Mouse (Mus musculus) neural tube, embryonic 11.5 days (tissue): Measurements from ENCODE around the gene Eif5a. TPM values are rescaled to one million over a fixed set of nuclear protein-coding genes. Genes with fewer than 3 reads are reported as not detected.

Experiments
- ATAC-seq: fragments of 200-750 bp; cut with Nextera tagmentation; 2 replicates; pipeline ENCODE4 v1.8.0; 2017; ENCODE audit warnings: moderate number of reproducible peaks, mild to moderate bottlenecking, moderate TSS enrichment, moderate library complexity; ENCODE audit not compliant: insufficient read depth, low FRiP score, low TSS enrichment
- DNase-seq: peaks from one replicate; pipeline ENCODE4 v3.0.0-alpha.2; 2015; ENCODE audit warnings: low spot score
- H3K27ac ChIP-seq: fragments of 300-500 bp; sonication (generic); 2 replicates; pipeline ENCODE4 v1.5.1; 2014; ENCODE audit warnings: low read depth, mild to moderate bottlenecking, low read length
- H3K27me3 ChIP-seq: fragments of 300-500 bp; sonication (generic); 2 replicates; pipeline ENCODE4 v1.6.1; 2014; ENCODE audit warnings: mild to moderate bottlenecking, low read length, mixed read lengths; ENCODE audit not compliant: control insufficient read depth, insufficient read depth
- H3K36me3 ChIP-seq: fragments of 300-500 bp; sonication (generic); 2 replicates; pipeline ENCODE4 v1.6.1; 2014; ENCODE audit warnings: mild to moderate bottlenecking, low read length, moderate library complexity, mixed read lengths; ENCODE audit not compliant: control insufficient read depth, insufficient read depth
- H3K4me1 ChIP-seq: fragments of 300-500 bp; sonication (generic); 2 replicates; pipeline ENCODE4 v1.6.1; 2014; ENCODE audit warnings: low read length, mixed read lengths; ENCODE audit not compliant: control insufficient read depth, insufficient read depth
- H3K4me2 ChIP-seq: fragments of 300-500 bp; sonication (generic); 2 replicates; pipeline ENCODE4 v1.6.1; 2014; ENCODE audit warnings: low read depth, mild to moderate bottlenecking, moderate library complexity
- H3K4me3 ChIP-seq: fragments of 300-500 bp; sonication (generic); 2 replicates; pipeline ENCODE4 v1.5.1; 2014; ENCODE audit warnings: low read depth, low read length
- H3K9ac ChIP-seq: fragments of 300-500 bp; sonication (generic); 2 replicates; pipeline ENCODE4 v1.6.1; 2014; ENCODE audit warnings: mild to moderate bottlenecking, low read length
- H3K9me3 ChIP-seq: fragments of 300-500 bp; sonication (generic); 2 replicates; pipeline ENCODE4 v1.6.1; 2016; ENCODE audit warnings: low read length; ENCODE audit not compliant: control insufficient read depth
- WGBS: fragments of 180-500 bp; shearing (Covaris S2); extraction: QIAGEN DNeasy Blood & Tissue Kit; methylation state at CpG from one replicate; pipeline ENCODE4 v1.1.7; 2014; 5-methylcytosine and 5-hydroxymethylcytosine counted together
- polyA plus RNA-seq: library from polyadenylated mRNA; unstranded; fragments of >200 nt; fragmentation: Nextera tagmentation; extraction: Ambion mirVana; gene quantifications from 2 replicates; pipeline ENCODE4 v1.2.1, GENCODE M21; 2014

The Eif5a gene
- polyA plus RNA-seq, 1 experiment from 2014 or later = 1,926 TPM

- no peak overlapping the region for H3K4me2 ChIP-seq
- H3K36me3 ChIP-seq = no peaks in the 10 kb centered on the region
- H3K9ac ChIP-seq = no peak overlapping the region
- H3K27ac ChIP-seq = no peak overlapping the region
- ATAC-seq = no peak
- H3K4me3 ChIP-seq = no peak overlapping the region
- no peak for DNase-seq
- H3K27me3 ChIP-seq = no peaks in the 10 kb centered on the region
- H3K4me1 ChIP-seq = no peaks in the 10 kb centered on the region
- 81% methylated on average over 5 of the region's 5 CpGs for WGBS
- H3K9me3 ChIP-seq = no peaks in the 10 kb centered on the region
Observed at GRCm38 (mm10) chr11:69894671-69895070, 27.1 kb downstream of the Eif5a start.

GRCm38 (mm10) chr11:69891482-69891881, 30.3 kb downstream of the Eif5a start:
- Histone ChIP-seq H3K9me3 (no peaks in the 10 kb centered on the region), H3K4me1 (no peaks in the 10 kb centered on the region), H3K4me2 (no peak overlapping the region), H3K36me3 (no peaks in the 10 kb centered on the region), H3K27ac (no peak overlapping the region), H3K4me3 (no peak overlapping the region), H3K9ac (no peak overlapping the region), H3K27me3 (no peaks in the 10 kb centered on the region)
- no peak for DNase-seq
- ATAC-seq = no peak
- WGBS = 82% methylated on average over 4 of the region's 4 CpGs

- no peaks in the 10 kb centered on the region for H3K36me3 ChIP-seq
- H3K27me3 ChIP-seq = no peaks in the 10 kb centered on the region
- DNase-seq (no peak), ATAC-seq (no peak)
- H3K9ac ChIP-seq = no peak overlapping the region
- WGBS = 79% methylated on average over 8 of the region's 8 CpGs
- H3K4me2 ChIP-seq = no peak overlapping the region
- H3K4me1 ChIP-seq = no peaks in the 10 kb centered on the region
- H3K9me3 ChIP-seq = no peaks in the 10 kb centered on the region
- H3K4me3 ChIP-seq = no peak overlapping the region
- no peak overlapping the region for H3K27ac ChIP-seq
Observed at GRCm38 (mm10) chr11:69886907-69887635, 34.7 kb downstream of the Eif5a start.

- ATAC-seq (no peak), DNase-seq (no peak)
- H3K27ac ChIP-seq = no peak overlapping the region
- no peak overlapping the region for H3K4me3 ChIP-seq
- no peak overlapping the region for H3K4me2 ChIP-seq
- 85% methylated on average over 8 of the region's 8 CpGs for WGBS
- H3K9ac ChIP-seq = no peak overlapping the region
- no peaks in the 10 kb centered on the region for H3K9me3 ChIP-seq
- no peaks in the 10 kb centered on the region for H3K27me3 ChIP-seq
- H3K4me1 ChIP-seq = peaks cover 10% of the 10 kb centered on the region
- no peaks in the 10 kb centered on the region for H3K36me3 ChIP-seq
Observed at GRCm38 (mm10) chr11:69884663-69885062, 37.1 kb downstream of the Eif5a start.

GRCm38 (mm10) chr11:69884240-69884639, 37.5 kb downstream of the Eif5a start:
- DNase-seq (no peak), ATAC-seq (no peak)
- no peak overlapping the region for H3K4me2 ChIP-seq
- no peaks in the 10 kb centered on the region for H3K9me3 ChIP-seq
- no peaks in the 10 kb centered on the region for H3K27me3 ChIP-seq
- H3K27ac ChIP-seq = no peak overlapping the region
- no peak overlapping the region for H3K4me3 ChIP-seq
- no peaks in the 10 kb centered on the region for H3K36me3 ChIP-seq
- 85% methylated on average over 9 of the region's 9 CpGs for WGBS
- H3K9ac ChIP-seq = no peak overlapping the region
- peaks cover 13% of the 10 kb centered on the region for H3K4me1 ChIP-seq

- 91% methylated on average over 8 of the region's 8 CpGs for WGBS
- no peak overlapping the region for H3K27ac ChIP-seq
- no peak overlapping the region for H3K4me2 ChIP-seq
- H3K4me1 ChIP-seq = peaks cover 13% of the 10 kb centered on the region
- H3K27me3 ChIP-seq = no peaks in the 10 kb centered on the region
- no peak for ATAC-seq
- DNase-seq = no peak
- no peaks in the 10 kb centered on the region for H3K36me3 ChIP-seq
- no peak overlapping the region for H3K4me3 ChIP-seq
- H3K9me3 ChIP-seq = no peaks in the 10 kb centered on the region
- no peak overlapping the region for H3K9ac ChIP-seq
Observed at GRCm38 (mm10) chr11:69883527-69884151, 38.1 kb downstream of the Eif5a start.

GRCm38 (mm10) chr11:69883066-69883465, 38.7 kb downstream of the Eif5a start:
- peaks cover 13% of the 10 kb centered on the region for H3K4me1 ChIP-seq
- H3K9me3 ChIP-seq = no peaks in the 10 kb centered on the region
- no peaks in the 10 kb centered on the region for H3K36me3 ChIP-seq
- no peak for DNase-seq
- no peak overlapping the region for H3K4me2 ChIP-seq
- H3K27me3 ChIP-seq = no peaks in the 10 kb centered on the region
- WGBS = 66% methylated on average over 4 of the region's 4 CpGs
- ATAC-seq = no peak
- H3K27ac ChIP-seq = no peak overlapping the region
- no peak overlapping the region for H3K9ac ChIP-seq
- no peak overlapping the region for H3K4me3 ChIP-seq

GRCm38 (mm10) chr11:69881787-69882670, 39.7 kb downstream of the Eif5a start:
- H3K4me1 ChIP-seq = peaks cover 13% of the 10 kb centered on the region
- H3K36me3 ChIP-seq = no peaks in the 10 kb centered on the region
- no peaks in the 10 kb centered on the region for H3K27me3 ChIP-seq
- H3K9me3 ChIP-seq = no peaks in the 10 kb centered on the region
- DNase-seq = no peak
- peak overlapping the region; percentile 63 for H3K9ac ChIP-seq
- H3K27ac ChIP-seq = no peak overlapping the region
- WGBS = 64% methylated on average over 21 of the region's 21 CpGs
- peak overlapping the region; percentile 50 for H3K4me3 ChIP-seq
- H3K4me2 ChIP-seq = peak overlapping the region; percentile 79
- ATAC-seq = no peak
